Mouse (Mus musculus) left cerebral cortex, adult 2 months (tissue): ENCODE data around the gene Gabra2. TPM values are rescaled to one million over a fixed set of nuclear protein-coding genes. Genes with fewer than 3 reads are reported as not detected.

ENCODE experiments used
- DNase-seq, 2 experiments: peaks; one replicate each; pipeline ENCODE4 v3.0.0; 2021 to 2022; ENCODE audit warnings: low spot score in 2 of 2, mixed read lengths in 1 of 2; ENCODE audit errors: extremely low spot score in 1 of 2
- H3K27ac ChIP-seq: fragments of 200-600 bp; 2 replicates; pipeline ENCODE4 v1.8.1; 2022
- H3K4me3 ChIP-seq: fragments of 200-600 bp; 2 replicates; pipeline ENCODE4 v1.8.1; 2022
- CTCF ChIP-seq: fragments of 200-600 bp; IDR thresholded peaks from 2 replicates; pipeline ENCODE4 v1.8.1; 2022; ENCODE audit warnings: antibody characterized with exemption, mild to moderate bottlenecking, moderate library complexity
- intact Hi-C: fragments of 180-260 bp; cut with DNase I; formaldehyde crosslinking; loops from one replicate; pipeline ENCODE4 v1.15.1; 2025
- total RNA-seq, 2 experiments: library from RNA; stranded (reverse); gene quantifications; 2 replicates each; pipeline ENCODE4 v1.2.3; 2021

Gene Gabra2
- total RNA-seq, 2 experiments from 2014 or later = 91.3 to 96.7 TPM

- intact Hi-C loops = loop anchor here (2.0 kb wide), 1 partner anchor 35 kb away; no protein-coding TSS in a partner anchor
- TF ChIP-seq CTCF = no peak
- Histone ChIP-seq H3K4me3 (no peak overlapping the region), H3K27ac (peak overlapping the region; percentile 71; the same call in 1 of the 2 replicates)
- peak; percentile 25 to 27 for DNase-seq
Observed at GRCm38 (mm10) chr5:71061696-71062095, 34.0 kb downstream of the Gabra2 start.

DNA sequence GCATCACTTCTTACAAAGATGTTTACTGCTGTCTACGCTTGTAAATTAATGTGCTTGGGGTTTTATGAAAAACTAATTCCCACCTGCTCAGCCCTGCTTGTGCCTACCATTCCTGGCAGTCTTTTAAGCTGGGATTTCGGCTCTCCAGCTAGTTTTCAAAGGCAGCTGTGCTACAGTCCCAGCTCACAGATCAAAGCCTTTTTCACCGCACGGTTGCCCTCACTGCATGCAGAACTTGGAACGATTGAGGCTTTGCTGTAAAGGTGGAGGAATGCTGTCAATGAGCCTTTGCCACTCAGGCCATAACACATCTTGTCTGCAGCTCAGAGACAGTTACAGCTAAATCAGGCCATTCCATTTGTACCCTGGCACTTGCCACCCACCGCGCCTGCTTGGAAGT is 37.6 kb downstream of the Gabra2 start:
- Histone ChIP-seq H3K27ac (no peak overlapping the region), H3K4me3 (no peak overlapping the region)
- TF ChIP-seq CTCF = no peak
- DNase-seq = no peak
- intact Hi-C loops = no loop called here

GRCm38 (mm10) chr5:71037352-71037751 is 58.3 kb downstream of the Gabra2 start:
- H3K27ac ChIP-seq = no peak overlapping the region
- no peak overlapping the region for H3K4me3 ChIP-seq
- no peak for TF ChIP-seq CTCF
- DNase-seq = no peak
- intact Hi-C loops = no loop called here

DNA sequence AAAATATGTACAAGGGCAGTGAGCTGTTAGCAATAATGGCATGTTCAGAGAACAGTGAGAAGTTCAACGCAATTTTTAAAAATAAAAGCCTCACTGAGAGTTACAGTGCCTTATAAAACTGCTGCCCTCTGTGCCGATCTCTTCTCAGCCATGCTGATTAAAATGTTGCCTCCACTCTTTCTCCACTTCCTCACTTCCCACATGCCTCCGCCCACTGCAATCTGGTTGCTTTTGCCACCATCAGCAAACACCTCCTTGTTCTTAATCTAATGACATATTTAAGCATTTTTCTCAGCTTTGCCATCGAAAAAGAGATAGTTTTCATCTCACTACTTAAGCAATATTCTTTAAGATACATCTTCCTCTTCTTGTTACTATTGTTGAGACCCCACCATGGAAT is 69.7 kb downstream of the Gabra2 start:
- Histone ChIP-seq H3K27ac (peak overlapping the region; percentile 78), H3K4me3 (no peak overlapping the region)
- intact Hi-C loops = loop anchor here (2.0 to 5.0 kb wide), 2 partner anchors 35 to 51 kb away; no protein-coding TSS in a partner anchor
- DNase-seq = peak; percentile 61 to 73
- TF ChIP-seq CTCF = no peak

- no peak for DNase-seq
- intact Hi-C loops = no loop called here
- Histone ChIP-seq H3K27ac (peak overlapping the region; percentile 42; the same call in 1 of the 2 replicates), H3K4me3 (no peak overlapping the region)
- TF ChIP-seq CTCF = no peak
Observed at GRCm38 (mm10) chr5:71011751-71012150, 83.9 kb downstream of the Gabra2 start.

GRCm38 (mm10) chr5:71011271-71011670 is 84.4 kb downstream of the Gabra2 start:
- intact Hi-C loops = no loop called here
- no peak for DNase-seq
- Histone ChIP-seq H3K4me3 (no peak overlapping the region), H3K27ac (peak overlapping the region; percentile 42; the same call in 1 of the 2 replicates)
- no peak for TF ChIP-seq CTCF

- Histone ChIP-seq H3K27ac (peak overlapping the region; percentile 12; the same call in 1 of the 2 replicates), H3K4me3 (no peak overlapping the region)
- no peak for DNase-seq
- TF ChIP-seq CTCF = no peak
- intact Hi-C loops = no loop called here
Observed at GRCm38 (mm10) chr5:71010797-71011196, 84.9 kb downstream of the Gabra2 start.

- H3K4me3 ChIP-seq = peak overlapping the region; percentile 2; the same call in 1 of the 2 replicates
- H3K27ac ChIP-seq = peak overlapping the region; percentile 71; the same call in 1 of the 2 replicates
- no peak for TF ChIP-seq CTCF
- intact Hi-C loops = loop anchor here (5.0 to 10.0 kb wide), 2 partner anchors 97 to 1381 kb away; no protein-coding TSS in a partner anchor
- peak; percentile 32 to 65 for DNase-seq
Observed at GRCm38 (mm10) chr5:70995617-70996325, 99.9 kb downstream of the Gabra2 start.

DNA sequence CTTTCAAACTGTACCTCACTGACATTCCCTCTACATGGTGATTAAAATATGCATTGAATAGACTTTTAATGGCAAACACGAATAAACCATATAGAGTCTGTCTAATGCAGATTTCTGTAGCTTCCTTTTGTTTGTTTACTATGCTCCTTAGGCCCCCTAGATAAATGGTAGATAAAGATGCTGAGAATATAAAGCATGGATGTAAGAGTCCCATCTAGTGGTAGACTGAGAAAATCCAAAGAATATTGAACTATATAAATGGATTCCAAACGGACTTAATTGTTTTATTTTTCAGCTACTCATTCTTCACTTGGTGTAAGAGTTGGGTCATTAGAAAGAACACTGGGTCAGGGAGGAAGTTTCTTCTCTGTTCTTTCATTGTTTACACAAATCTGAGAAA is 102.4 kb downstream of the Gabra2 start:
- peak; percentile 26 for TF ChIP-seq CTCF
- Histone ChIP-seq H3K4me3 (no peak overlapping the region), H3K27ac (no peak overlapping the region)
- intact Hi-C loops = loop anchor here (10.0 kb wide), 1 partner anchor 1378 kb away; no protein-coding TSS in a partner anchor
- no peak for DNase-seq

DNA sequence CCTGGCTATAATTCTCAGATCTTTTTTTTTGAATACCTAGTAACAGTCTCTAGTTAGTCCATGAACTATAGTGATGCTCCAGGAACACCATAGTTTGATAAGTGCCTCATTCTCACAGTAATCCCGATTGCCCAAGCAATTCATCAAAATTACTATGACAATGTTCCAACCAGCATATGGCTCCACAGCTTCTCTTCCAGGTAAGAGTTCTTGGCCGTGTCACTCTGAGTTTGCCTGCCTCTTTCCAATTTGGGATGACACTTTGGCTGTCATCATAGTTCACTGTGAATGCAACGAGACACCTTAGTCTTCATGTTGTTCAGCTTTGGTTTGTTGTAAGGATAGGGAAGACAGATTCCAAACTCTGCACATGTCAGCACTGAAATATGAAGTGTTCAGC is 104.8 kb downstream of the Gabra2 start:
- TF ChIP-seq CTCF = no peak
- Histone ChIP-seq H3K4me3 (no peak overlapping the region), H3K27ac (no peak overlapping the region)
- intact Hi-C loops = loop anchor here (10.0 kb wide), 1 partner anchor 1376 kb away; no protein-coding TSS in a partner anchor
- DNase-seq = no peak
